Mouse (Mus musculus) stomach, postnatal 0 days (tissue): ENCODE data around the gene Eef1a1.
A peak's percentile ranks its signal among the peaks of the same experiment; 100 is the strongest.

ENCODE experiments used
- CTCF ChIP-seq: IDR thresholded peaks from 2 replicates; pipeline ENCODE4 v1.5.1; 2016; ENCODE audit warnings: antibody characterized with exemption, low read depth, mild to moderate bottlenecking, moderate library complexity
- EP300 ChIP-seq: optimal IDR thresholded peaks from 2 replicates; pipeline ENCODE3; 2016; ENCODE audit warnings: antibody characterized with exemption

GRCm38 (mm10) chr9:78476531-78477020 is 12.4 kb downstream of the Eef1a1 start:
- TF ChIP-seq EP300, result no peak
- 0 out of 2 replicates have a peak, but pooled peaks have one; percentile 2 for TF ChIP-seq CTCF
